Mouse (Mus musculus) neural tube, embryonic 13.5 days (tissue): ENCODE measurements around the gene Borcs6. TPM values are rescaled to one million over a fixed set of nuclear protein-coding genes. Genes with fewer than 3 reads are reported as not detected.
A peak's percentile ranks its signal among the peaks of the same experiment; 100 is the strongest.

Experiments
- ATAC-seq: fragments of 200-750 bp; cut with Nextera tagmentation; 2 replicates; pipeline ENCODE4 v1.8.0; 2017; ENCODE audit warnings: low read depth, mild to moderate bottlenecking, moderate TSS enrichment, moderate library complexity
- H3K27ac ChIP-seq: fragments of 300-500 bp; sonication (generic); replicated peaks from 2 replicates; pipeline ENCODE4 v1.5.1; 2015; ENCODE audit warnings: moderate library complexity, mild to moderate bottlenecking, inconsistent platforms
- H3K27me3 ChIP-seq: fragments of 300-500 bp; sonication (generic); 2 replicates; pipeline ENCODE4 v1.6.1; 2015; ENCODE audit warnings: mild to moderate bottlenecking, inconsistent platforms
- H3K36me3 ChIP-seq: fragments of 300-500 bp; sonication (generic); 2 replicates; pipeline ENCODE4 v1.6.1; 2015; ENCODE audit warnings: mild to moderate bottlenecking, inconsistent platforms
- H3K4me1 ChIP-seq: fragments of 300-500 bp; sonication (generic); replicated peaks from 2 replicates; pipeline ENCODE4 v1.6.1; 2015; ENCODE audit warnings: inconsistent platforms
- H3K4me2 ChIP-seq: fragments of 300-500 bp; sonication (generic); 2 replicates; pipeline ENCODE4 v1.6.1; 2015; ENCODE audit warnings: inconsistent platforms, mild to moderate bottlenecking, moderate library complexity
- H3K4me3 ChIP-seq: fragments of 300-500 bp; sonication (generic); 2 replicates; pipeline ENCODE4 v1.5.1; 2015; ENCODE audit warnings: mild to moderate bottlenecking, inconsistent platforms
- H3K9ac ChIP-seq: fragments of 300-500 bp; sonication (generic); 2 replicates; pipeline ENCODE4 v1.6.1; 2015; ENCODE audit warnings: moderate library complexity, mild to moderate bottlenecking, inconsistent platforms
- H3K9me3 ChIP-seq: fragments of 300-500 bp; sonication (generic); 2 replicates; pipeline ENCODE4 v1.6.1; 2016; ENCODE audit warnings: inconsistent platforms
- WGBS: fragments of 180-500 bp; shearing (Covaris S2); methylation state at CpG from one replicate; pipeline ENCODE4 v1.1.7; 2015; 5-methylcytosine and 5-hydroxymethylcytosine counted together
- polyA plus RNA-seq: library from polyadenylated mRNA; unstranded; fragments of >200 nt; fragmentation: Nextera tagmentation; extraction: Ambion mirVana; gene quantifications from 2 replicates; pipeline ENCODE4 v1.2.1, GENCODE M21; 2015

Borcs6 gene
- polyA plus RNA-seq, 1 experiment from 2014 or later = 16.8 TPM

DNA sequence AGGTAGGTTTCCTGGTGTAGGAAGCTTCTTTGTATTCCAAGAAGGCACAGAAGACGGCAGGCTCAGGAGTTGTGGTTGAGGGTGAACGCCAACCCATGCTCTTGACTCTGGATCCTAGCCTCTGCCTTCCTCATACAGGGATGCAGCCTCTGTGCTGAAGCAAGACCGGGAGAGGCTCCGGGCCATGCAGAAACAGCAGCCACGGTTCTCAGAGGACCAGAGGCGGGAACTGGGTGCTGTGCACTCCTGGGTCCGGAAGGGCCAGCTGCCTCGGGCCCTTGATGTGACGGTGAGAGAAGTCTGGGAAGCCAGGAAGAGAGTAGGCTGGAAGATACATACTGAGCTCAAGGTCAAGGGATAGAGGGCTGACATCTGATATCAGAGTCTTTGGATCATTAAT lies 48.7 kb downstream of the Borcs6 start:
- Histone ChIP-seq H3K9ac (no peak overlapping the region), H3K4me1 (peaks cover 22% of the 10 kb centered on the region), H3K9me3 (no peaks in the 10 kb centered on the region), H3K4me2 (no peak overlapping the region), H3K4me3 (no peak overlapping the region), H3K36me3 (peaks cover 64% of the 10 kb centered on the region), H3K27me3 (peaks cover 5% of the 10 kb centered on the region; the same call in 1 of the 2 replicates), H3K27ac (no peak overlapping the region)
- no peak for ATAC-seq
- 95% methylated on average over 9 of the region's 9 CpGs for WGBS

DNA sequence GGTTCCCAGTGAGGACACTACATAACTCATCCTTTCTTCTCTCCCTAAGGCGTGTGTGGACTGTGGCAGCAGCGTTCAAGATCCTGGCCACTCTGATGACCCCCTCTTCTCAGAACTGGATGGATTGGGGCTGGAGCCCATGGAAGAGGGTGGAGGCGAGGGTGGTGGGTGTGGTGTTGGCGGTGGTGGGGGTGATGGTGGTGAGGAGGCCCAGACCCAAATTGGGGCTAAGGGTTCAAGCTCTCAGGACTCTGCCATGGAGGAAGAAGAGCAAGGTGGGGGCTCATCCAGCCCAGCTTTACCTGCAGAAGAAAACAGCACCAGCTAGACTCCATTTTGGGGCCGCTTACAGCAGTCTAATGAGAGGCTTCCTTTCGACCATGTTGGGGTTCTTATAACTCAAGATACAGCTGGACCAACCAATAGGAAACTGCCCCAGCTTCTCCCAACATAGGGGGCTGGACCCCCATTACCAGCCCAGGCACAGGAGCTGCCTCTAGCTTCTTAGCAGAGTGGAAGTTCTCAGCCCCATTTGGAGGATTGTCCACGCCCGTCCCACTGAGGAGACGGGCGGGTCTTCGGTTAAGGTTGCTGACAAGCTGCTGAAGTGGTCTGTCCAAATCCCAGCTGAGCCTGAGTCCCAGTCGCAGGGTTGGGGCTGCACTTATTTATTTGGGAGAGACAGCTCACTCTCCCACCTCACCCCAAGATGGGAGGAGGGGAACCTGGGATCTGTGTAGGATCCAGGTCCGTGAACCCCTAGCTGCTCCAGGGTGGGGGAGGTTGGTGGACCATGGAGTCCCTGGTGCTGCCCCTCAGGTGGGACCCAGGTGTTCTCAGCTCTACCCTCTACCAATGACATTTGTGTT lies 49.7 kb downstream of the Borcs6 start:
- 86% methylated on average over 13 of the region's 13 CpGs for WGBS
- Histone ChIP-seq H3K9me3 (no peaks in the 10 kb centered on the region), H3K4me2 (no peak overlapping the region), H3K4me3 (no peak overlapping the region), H3K27ac (no peak overlapping the region), H3K4me1 (peaks cover 22% of the 10 kb centered on the region), H3K36me3 (peaks cover 54% of the 10 kb centered on the region), H3K27me3 (peaks cover 13% of the 10 kb centered on the region; the same call in 1 of the 2 replicates), H3K9ac (no peak overlapping the region)
- no peak for ATAC-seq

DNA sequence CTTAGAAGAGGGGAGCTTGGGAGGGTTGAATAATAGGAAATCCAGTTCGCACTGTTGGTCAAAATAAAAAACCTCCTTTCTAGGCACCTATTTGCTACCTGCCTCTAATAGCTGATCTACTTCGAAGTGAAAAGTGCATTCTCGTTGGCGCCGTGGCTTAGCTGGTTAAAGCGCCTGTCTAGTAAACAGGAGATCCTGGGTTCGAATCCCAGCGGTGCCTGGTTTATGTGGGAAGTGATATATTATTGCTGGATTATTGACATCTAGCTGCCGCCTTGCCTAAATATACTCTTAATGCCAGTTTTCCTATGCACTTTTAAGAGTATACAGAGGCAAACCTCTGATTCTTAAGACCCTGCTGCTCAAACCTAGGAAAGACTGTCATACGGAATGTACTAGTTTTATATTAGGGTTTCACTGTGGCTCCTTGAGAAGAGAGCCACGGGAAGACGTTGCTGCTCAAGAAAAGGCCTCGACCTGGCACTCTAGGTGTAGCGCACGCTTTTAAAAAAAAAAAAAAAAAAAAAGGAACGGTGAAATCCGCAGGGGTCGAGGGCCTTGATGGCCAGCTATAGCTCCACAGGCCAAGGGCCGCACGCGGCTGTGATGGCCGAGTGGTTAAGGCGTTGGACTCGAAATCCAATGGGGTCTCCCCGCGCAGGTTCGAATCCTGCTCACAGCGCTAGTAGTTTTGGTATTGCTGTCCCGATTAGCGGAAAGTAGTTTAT lies 51.0 kb downstream of the Borcs6 start:
- peak overlapping the region; percentile 60 for H3K4me2 ChIP-seq
- H3K27me3 ChIP-seq = peaks cover 25% of the 10 kb centered on the region
- H3K27ac ChIP-seq = 0 out of 2 replicates have a peak overlapping the region, but pooled peaks have one; percentile 28
- peaks cover 22% of the 10 kb centered on the region for H3K4me1 ChIP-seq
- no peaks in the 10 kb centered on the region for H3K9me3 ChIP-seq
- WGBS = under 1% methylated on average over 30 of the region's 30 CpGs
- H3K9ac ChIP-seq = peak overlapping the region; percentile 58; the same call in 1 of the 2 replicates
- peaks cover 41% of the 10 kb centered on the region for H3K36me3 ChIP-seq
- ATAC-seq = peak; percentile 53; the same call in 1 of the 2 replicates
- peak overlapping the region; percentile 43 for H3K4me3 ChIP-seq

Other genes starting within 250 kb of the Borcs6 start
- 96.9 and 97.7 TPM in 2 replicates for gene Ndel1, start 187.9 kb upstream of the Borcs6 start, polyA plus RNA-seq
- gene Rnf222, start 171.2 kb upstream of the Borcs6 start, polyA plus RNA-seq = not detected in 2 replicates
- gene Rpl26, start 158.1 kb upstream of the Borcs6 start, polyA plus RNA-seq = 743 and 760 TPM in 2 replicates
- gene Odf4, start 132.6 kb upstream of the Borcs6 start, polyA plus RNA-seq = 0.40 TPM in 1 of 2 replicates, not detected in the other
- 14.4 and 14.8 TPM in 2 replicates for gene Arhgef15, start 102.2 kb upstream of the Borcs6 start, polyA plus RNA-seq
- gene Slc25a35, start 91.6 kb upstream of the Borcs6 start, polyA plus RNA-seq = 2.0 and 2.5 TPM in 2 replicates
- gene Rangrf, start 84.5 kb upstream of the Borcs6 start, polyA plus RNA-seq = 27.6 and 33.7 TPM in 2 replicates
- gene Pfas, start 51.3 kb upstream of the Borcs6 start, polyA plus RNA-seq = 19.1 and 21.9 TPM in 2 replicates
- 49.6 and 52.8 TPM in 2 replicates for gene Ctc1, start 43.8 kb upstream of the Borcs6 start, polyA plus RNA-seq
- 22.7 and 33.0 TPM in 2 replicates for gene Aurkb, start 14.1 kb upstream of the Borcs6 start, polyA plus RNA-seq
- 28.4 and 29.2 TPM in 2 replicates for gene Tmem107, start 11.1 kb downstream of the Borcs6 start, polyA plus RNA-seq
- 268 and 282 TPM in 2 replicates for gene Vamp2, start 28.8 kb downstream of the Borcs6 start, polyA plus RNA-seq
- gene Per1, start 35.5 kb downstream of the Borcs6 start, polyA plus RNA-seq = 8.0 and 8.4 TPM in 2 replicates
- 0.61 TPM in 1 of 2 replicates, not detected in the other for gene Hes7, start 60.7 kb downstream of the Borcs6 start, polyA plus RNA-seq
- 0.18 and 0.32 TPM in 2 replicates for gene 9130213A22Rik, start 62.9 kb downstream of the Borcs6 start, polyA plus RNA-seq
- 0.59 and 1.2 TPM in 2 replicates for gene Aloxe3, start 66.2 kb downstream of the Borcs6 start, polyA plus RNA-seq
- 0.22 and 0.23 TPM in 2 replicates for gene Alox12b, start 97.3 kb downstream of the Borcs6 start, polyA plus RNA-seq
- 0.17 TPM in 1 of 2 replicates, not detected in the other for gene Alox8, start 138.1 kb downstream of the Borcs6 start, polyA plus RNA-seq
- gene Gucy2e, start 177.3 kb downstream of the Borcs6 start, polyA plus RNA-seq = 0.21 TPM in 2 replicates